Mouse (Mus musculus) midbrain, embryonic 16.5 days (tissue): ENCODE data around the gene Mup19. TPM values are rescaled to one million over a fixed set of nuclear protein-coding genes. Genes with fewer than 3 reads are reported as not detected.
"Not testable (repeated sequence)": the region's sequence is repeated elsewhere in the genome, so short reads cannot be mapped to it uniquely, and the experiment has no call there.

Experiments used
- ATAC-seq: fragments of 200-750 bp; cut with Nextera tagmentation; 2 replicates; pipeline ENCODE4 v1.8.0; 2017; ENCODE audit warnings: moderate TSS enrichment
- H3K27ac ChIP-seq: fragments of 300-500 bp; sonication (generic); 2 replicates; pipeline ENCODE4 v1.5.1; 2014; ENCODE audit warnings: mild to moderate bottlenecking, low read length, mixed read lengths
- H3K27me3 ChIP-seq: fragments of 300-500 bp; sonication (generic); 2 replicates; pipeline ENCODE4 v1.6.1; 2014; ENCODE audit warnings: low read depth, low read length, mixed read lengths; ENCODE audit not compliant: control insufficient read depth, insufficient read depth
- H3K36me3 ChIP-seq: fragments of 300-500 bp; sonication (generic); 2 replicates; pipeline ENCODE4 v1.6.1; 2014; ENCODE audit warnings: mild to moderate bottlenecking, low read length, moderate library complexity, mixed read lengths; ENCODE audit not compliant: control insufficient read depth, insufficient read depth
- H3K4me1 ChIP-seq: fragments of 300-500 bp; sonication (generic); 2 replicates; pipeline ENCODE4 v1.6.1; 2014; ENCODE audit warnings: mild to moderate bottlenecking, low read length, mixed read lengths; ENCODE audit not compliant: control insufficient read depth, insufficient read depth
- H3K4me2 ChIP-seq: fragments of 300-500 bp; sonication (generic); 2 replicates; pipeline ENCODE4 v1.6.1; 2014; ENCODE audit warnings: mild to moderate bottlenecking, low read length, mixed read lengths
- H3K4me3 ChIP-seq: fragments of 300-500 bp; sonication (generic); 2 replicates; pipeline ENCODE4 v1.5.1; 2014; ENCODE audit warnings: low read depth, mild to moderate bottlenecking, low read length, moderate library complexity, mixed read lengths
- H3K9ac ChIP-seq: fragments of 300-500 bp; sonication (generic); 2 replicates; pipeline ENCODE4 v1.6.1; 2014; ENCODE audit warnings: low read depth, low read length, mixed read lengths
- H3K9me3 ChIP-seq: fragments of 300-500 bp; sonication (generic); replicated peaks from 2 replicates; pipeline ENCODE4 v1.6.1; 2014; ENCODE audit warnings: mild to moderate bottlenecking, low read length, mixed read lengths; ENCODE audit not compliant: control insufficient read depth, poor library complexity, severe bottlenecking
- WGBS: fragments of 180-500 bp; shearing (Covaris S2); extraction: QIAGEN DNeasy Blood & Tissue Kit; methylation state at CpG from one replicate; pipeline ENCODE4 v1.1.7; 2014; 5-methylcytosine and 5-hydroxymethylcytosine counted together
- polyA plus RNA-seq: library from polyadenylated mRNA; unstranded; fragments of >200 nt; fragmentation: Nextera tagmentation; extraction: Ambion mirVana; gene quantifications from 2 replicates; pipeline ENCODE4 v1.2.1, GENCODE M21; 2015

Gene Mup19
- not detected in 2 replicates for polyA plus RNA-seq

- H3K27me3 ChIP-seq, H3K36me3 ChIP-seq, H3K9ac ChIP-seq, ATAC-seq, H3K4me1 ChIP-seq, H3K9me3 ChIP-seq, H3K4me2 ChIP-seq, H3K4me3 ChIP-seq, H3K27ac ChIP-seq: not testable (repeated sequence)
- WGBS = 100% methylated on average over 1 of the region's 5 CpGs
Measured at GRCm38 (mm10) chr4:61782169-61782568, at the start of gene Mup19. TSS of gene Mup19 (minus strand) at chr4:61782269.

DNA sequence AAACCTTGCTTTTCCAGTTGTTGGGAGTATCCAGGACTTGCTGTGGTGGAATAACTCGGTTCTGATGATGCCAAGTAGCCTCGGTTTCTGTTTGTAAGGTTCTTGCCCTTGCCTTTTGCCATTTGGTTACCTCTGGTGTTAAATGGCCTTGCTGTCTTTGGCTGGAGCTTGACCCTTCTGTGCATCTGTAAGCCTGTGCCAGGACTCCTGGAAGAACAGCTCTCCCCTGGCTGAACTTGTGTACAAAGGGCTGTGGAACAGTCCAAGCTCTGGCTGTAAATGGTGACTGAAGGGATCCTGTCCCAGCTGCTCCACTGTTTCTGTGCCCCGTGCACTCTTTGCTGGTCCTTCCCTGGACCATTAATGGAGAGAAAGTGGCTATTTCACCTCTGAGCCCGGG is 47.1 kb upstream of the Mup19 start:
- H3K4me3 ChIP-seq = no peak overlapping the region
- no peak overlapping the region for H3K4me2 ChIP-seq
- H3K27ac ChIP-seq = no peak overlapping the region
- no peaks in the 10 kb centered on the region for H3K4me1 ChIP-seq
- H3K9me3 ChIP-seq = no peaks in the 10 kb centered on the region; the same call in 1 of the 2 replicates
- WGBS = 79% methylated on average over 4 of the region's 4 CpGs
- no peaks in the 10 kb centered on the region for H3K36me3 ChIP-seq
- no peak for ATAC-seq
- no peak overlapping the region for H3K9ac ChIP-seq
- no peaks in the 10 kb centered on the region for H3K27me3 ChIP-seq

GRCm38 (mm10) chr4:61823185-61823584 is 41.1 kb upstream of the Mup19 start:
- H3K36me3 ChIP-seq = no peaks in the 10 kb centered on the region
- ATAC-seq = no peak
- H3K4me1 ChIP-seq = no peaks in the 10 kb centered on the region
- H3K9ac ChIP-seq = no peak overlapping the region
- 91% methylated on average over 15 of the region's 15 CpGs for WGBS
- H3K9me3 ChIP-seq = peaks cover 11% of the 10 kb centered on the region
- no peaks in the 10 kb centered on the region for H3K27me3 ChIP-seq
- H3K4me3 ChIP-seq = no peak overlapping the region
- no peak overlapping the region for H3K4me2 ChIP-seq
- no peak overlapping the region for H3K27ac ChIP-seq

- WGBS = 95% methylated on average over 9 of the region's 9 CpGs
- H3K4me1 ChIP-seq, H3K4me3 ChIP-seq, H3K4me2 ChIP-seq, ATAC-seq, H3K9ac ChIP-seq, H3K27me3 ChIP-seq, H3K27ac ChIP-seq, H3K36me3 ChIP-seq: not testable (repeated sequence)
- H3K9me3 ChIP-seq = peaks cover 11% of the 10 kb centered on the region
Measured at GRCm38 (mm10) chr4:61822541-61822940, 40.5 kb upstream of the Mup19 start.

DNA sequence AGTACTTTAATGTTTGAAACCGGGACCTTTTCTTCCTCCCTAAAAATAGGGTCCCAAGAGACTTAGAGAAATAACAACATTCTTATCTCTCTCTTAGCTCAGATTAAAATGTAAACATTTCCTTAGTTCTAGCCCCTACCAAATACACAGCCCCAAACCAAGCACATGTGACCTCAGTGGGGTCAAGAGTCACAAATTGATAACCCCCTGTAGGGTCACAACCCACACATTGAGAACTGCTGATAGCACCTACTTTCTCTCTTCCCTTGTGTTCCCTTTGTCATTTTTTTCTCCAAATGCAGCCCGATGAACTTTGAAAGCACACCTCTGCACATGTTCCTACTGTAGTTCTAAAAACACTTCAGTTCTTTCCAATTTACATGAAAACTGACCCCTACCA is 33.5 kb upstream of the Mup19 start:
- 0 out of 2 replicates have a peak, but pooled peaks cover 2% of the 10 kb centered on the region for H3K9me3 ChIP-seq
- no peak overlapping the region for H3K9ac ChIP-seq
- no peak overlapping the region for H3K4me3 ChIP-seq
- no peaks in the 10 kb centered on the region for H3K4me1 ChIP-seq
- ATAC-seq = no peak
- no peak overlapping the region for H3K27ac ChIP-seq
- no peaks in the 10 kb centered on the region for H3K36me3 ChIP-seq
- no peak overlapping the region for H3K4me2 ChIP-seq
- no peaks in the 10 kb centered on the region for H3K27me3 ChIP-seq
- 83% methylated on average over 2 of the region's 2 CpGs for WGBS

- no peaks in the 10 kb centered on the region for H3K4me1 ChIP-seq
- H3K27me3 ChIP-seq = no peaks in the 10 kb centered on the region
- ATAC-seq = no peak
- H3K4me3 ChIP-seq = no peak overlapping the region
- H3K27ac ChIP-seq = no peak overlapping the region
- H3K4me2 ChIP-seq = no peak overlapping the region
- H3K9ac ChIP-seq = no peak overlapping the region
- 0 out of 2 replicates have a peak, but pooled peaks cover 2% of the 10 kb centered on the region for H3K9me3 ChIP-seq
- no peaks in the 10 kb centered on the region for H3K36me3 ChIP-seq
Measured at GRCm38 (mm10) chr4:61813435-61813834, 31.4 kb upstream of the Mup19 start.

GRCm38 (mm10) chr4:61811193-61811592 is 29.1 kb upstream of the Mup19 start:
- not testable (repeated sequence) for H3K27me3 ChIP-seq, H3K27ac ChIP-seq, H3K4me2 ChIP-seq, ATAC-seq, H3K9ac ChIP-seq, H3K9me3 ChIP-seq, H3K36me3 ChIP-seq, H3K4me1 ChIP-seq, H3K4me3 ChIP-seq
- 13% methylated on average over 2 of the region's 2 CpGs for WGBS

DNA sequence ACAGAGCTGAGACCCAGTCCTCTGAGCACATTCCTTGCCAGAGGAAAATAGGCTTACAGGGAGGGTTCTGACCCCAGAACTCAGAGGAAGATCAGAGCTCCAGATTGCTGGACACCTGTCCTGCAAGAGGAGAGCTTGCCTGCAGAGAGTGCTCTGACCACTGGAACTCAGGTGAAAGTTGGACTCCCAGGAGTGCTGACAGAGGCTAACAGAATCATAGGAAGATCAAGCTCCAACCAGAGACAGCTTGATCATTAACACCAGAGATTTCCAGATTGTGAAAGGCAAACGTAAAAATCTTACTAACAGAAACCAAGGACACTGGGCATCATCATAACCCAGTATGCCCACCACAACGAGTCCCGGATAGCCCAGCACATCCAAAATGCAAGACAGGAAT is 26.9 kb upstream of the Mup19 start:
- H3K9me3 ChIP-seq, H3K4me1 ChIP-seq, H3K9ac ChIP-seq, H3K4me3 ChIP-seq, H3K27me3 ChIP-seq, ATAC-seq, H3K4me2 ChIP-seq, H3K36me3 ChIP-seq, H3K27ac ChIP-seq: not testable (repeated sequence)
- 84% methylated on average over 3 of the region's 3 CpGs for WGBS

DNA sequence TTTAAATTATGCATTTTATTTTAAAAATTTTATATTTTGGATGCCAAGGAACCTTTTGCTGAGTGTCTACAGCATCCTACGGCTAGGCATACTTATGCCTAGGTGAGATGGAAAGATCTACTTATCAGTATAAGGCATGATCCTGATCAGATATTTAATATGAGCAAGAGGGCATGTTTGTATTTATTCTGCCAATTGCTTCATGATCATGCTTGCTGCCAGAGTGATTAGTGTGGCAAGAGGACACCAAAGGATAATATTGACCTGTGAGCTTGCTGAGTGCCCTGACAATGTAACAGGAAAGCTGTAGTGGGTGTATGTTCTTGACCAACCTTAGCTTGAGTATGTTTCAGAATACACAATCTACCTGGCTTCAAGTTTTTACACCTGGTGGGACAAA is 7.6 kb upstream of the Mup19 start:
- H3K36me3 ChIP-seq, H3K27me3 ChIP-seq, H3K9me3 ChIP-seq, H3K4me1 ChIP-seq, H3K9ac ChIP-seq, H3K4me3 ChIP-seq, ATAC-seq, H3K27ac ChIP-seq, H3K4me2 ChIP-seq: not testable (repeated sequence)
- WGBS = 87% methylated on average over 1 of the region's 1 CpGs

DNA sequence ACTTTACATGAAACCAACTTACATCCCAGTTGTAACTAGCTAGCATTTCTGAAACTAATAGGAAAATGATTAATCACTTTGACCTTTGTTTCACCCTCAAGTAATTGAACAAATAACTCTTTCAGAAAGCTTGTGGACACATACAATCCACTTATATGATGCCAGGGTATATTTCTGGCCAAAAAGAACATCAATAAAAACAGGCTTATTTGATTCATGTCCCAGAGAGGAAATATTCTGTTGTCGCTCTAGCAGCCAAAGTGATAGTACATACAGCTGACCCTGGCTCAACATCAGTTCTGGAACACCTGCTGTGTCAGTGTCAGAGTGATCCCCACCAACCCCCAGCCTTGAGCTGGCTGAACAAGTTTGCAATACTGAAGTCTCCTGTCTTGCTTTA is 2.2 kb upstream of the Mup19 start:
- WGBS = 87% methylated on average over 1 of the region's 1 CpGs
- H3K27ac ChIP-seq, H3K4me1 ChIP-seq, H3K9me3 ChIP-seq, H3K36me3 ChIP-seq, H3K4me3 ChIP-seq, H3K4me2 ChIP-seq, ATAC-seq, H3K9ac ChIP-seq, H3K27me3 ChIP-seq: not testable (repeated sequence)
